Mouse (Mus musculus) limb, embryonic 14.5 days (tissue): ENCODE data around the gene Gpr142. TPM values are rescaled to one million over a fixed set of nuclear protein-coding genes. Genes with fewer than 3 reads are reported as not detected.
A peak's percentile ranks its signal among the peaks of the same experiment; 100 is the strongest.

Experiments
- ATAC-seq: fragments of 200-750 bp; cut with Nextera tagmentation; 2 replicates; pipeline ENCODE4 v1.8.0; 2017; ENCODE audit warnings: low read depth, moderate number of reproducible peaks, moderate TSS enrichment; ENCODE audit not compliant: low FRiP score
- DNase-seq: peaks from one replicate; pipeline ENCODE4 v3.0.0-alpha.2; 2015; ENCODE audit warnings: low spot score
- H3K27ac ChIP-seq: fragments of 300-500 bp; sonication (generic); replicated peaks from 2 replicates; pipeline ENCODE4 v1.5.1; 2014; ENCODE audit warnings: low read depth, mild to moderate bottlenecking, low read length, moderate library complexity, mixed read lengths
- H3K27me3 ChIP-seq: fragments of 300-500 bp; sonication (generic); 2 replicates; pipeline ENCODE4 v1.6.1; 2014; ENCODE audit warnings: low read length, mixed read lengths; ENCODE audit not compliant: control insufficient read depth, insufficient read depth
- H3K36me3 ChIP-seq: fragments of 300-500 bp; sonication (generic); 2 replicates; pipeline ENCODE4 v1.6.1; 2014; ENCODE audit warnings: mild to moderate bottlenecking, low read length, moderate library complexity, mixed read lengths; ENCODE audit not compliant: control insufficient read depth, insufficient read depth
- H3K4me1 ChIP-seq: fragments of 300-500 bp; sonication (generic); 2 replicates; pipeline ENCODE4 v1.6.1; 2014; ENCODE audit warnings: antibody characterized with exemption, low read length, mixed read lengths; ENCODE audit not compliant: control insufficient read depth, insufficient read depth
- H3K4me2 ChIP-seq: fragments of 300-500 bp; sonication (generic); replicated peaks from 2 replicates; pipeline ENCODE4 v1.6.1; 2014; ENCODE audit warnings: low read depth, mild to moderate bottlenecking, low read length, moderate library complexity; ENCODE audit not compliant: severe bottlenecking
- H3K4me3 ChIP-seq: fragments of 300-500 bp; sonication (generic); replicated peaks from 2 replicates; pipeline ENCODE4 v1.5.1; 2014; ENCODE audit warnings: low read length
- H3K9ac ChIP-seq: fragments of 300-500 bp; sonication (generic); 2 replicates; pipeline ENCODE4 v1.6.1; 2014; ENCODE audit warnings: mild to moderate bottlenecking, low read depth, low read length, moderate library complexity; ENCODE audit not compliant: severe bottlenecking
- H3K9me3 ChIP-seq: fragments of 300-500 bp; sonication (generic); 2 replicates; pipeline ENCODE4 v1.6.1; 2016; ENCODE audit warnings: low read length; ENCODE audit not compliant: control insufficient read depth
- POLR2A ChIP-seq: fragments of 200-500 bp; IDR thresholded peaks from 2 replicates; pipeline ENCODE4 v1.8.0; 2012; ENCODE audit warnings: inconsistent platforms, mild to moderate bottlenecking, moderate library complexity, borderline replicate concordance; ENCODE audit not compliant: insufficient read depth, insufficient read length; ENCODE audit errors: extremely low read depth
- WGBS: fragments of 180-500 bp; shearing (Covaris S2); extraction: QIAGEN DNeasy Blood & Tissue Kit; methylation state at CpG from one replicate; pipeline ENCODE4 v1.1.7; 2014; 5-methylcytosine and 5-hydroxymethylcytosine counted together
- polyA plus RNA-seq, 2 experiments: library from polyadenylated mRNA; depleted of rRNA in 1 of 2; stranded (reverse) in 1 of 2; unstranded in 1 of 2; fragments of >200 nt; fragmentation: Nextera tagmentation in 1 of 2; extraction: Ambion mirVana in 1 of 2; gene quantifications; 2 replicates each; pipeline versions ENCODE4 v1.2.1 to v1.2.3; 2012 to 2014

Gene Gpr142
- polyA plus RNA-seq, 2 experiments = not detected

- ATAC-seq (no peak), DNase-seq (no peak)
- WGBS = 83% methylated on average over 4 of the region's 4 CpGs
- H3K9me3 ChIP-seq = no peaks in the 10 kb centered on the region
- H3K4me3 ChIP-seq = no peak overlapping the region
- no peak overlapping the region for H3K4me2 ChIP-seq
- no peak overlapping the region for H3K27ac ChIP-seq
- no peaks in the 10 kb centered on the region for H3K36me3 ChIP-seq
- TF ChIP-seq POLR2A = no peak
- peaks cover 4% of the 10 kb centered on the region for H3K4me1 ChIP-seq
- H3K9ac ChIP-seq = no peak overlapping the region
- no peaks in the 10 kb centered on the region for H3K27me3 ChIP-seq
These were observed 18.2 kb downstream of the Gpr142 start for GRCm38 (mm10) chr11:114816934-114817333.

- H3K36me3 ChIP-seq = no peaks in the 10 kb centered on the region
- ATAC-seq = no peak
- DNase-seq = no peak
- H3K27ac ChIP-seq = no peak overlapping the region
- no peak overlapping the region for H3K4me3 ChIP-seq
- 86% methylated on average over 7 of the region's 7 CpGs for WGBS
- H3K4me2 ChIP-seq = no peak overlapping the region
- H3K9ac ChIP-seq = no peak overlapping the region
- no peaks in the 10 kb centered on the region for H3K27me3 ChIP-seq
- no peaks in the 10 kb centered on the region for H3K9me3 ChIP-seq
- TF ChIP-seq POLR2A = no peak
- peaks cover 8% of the 10 kb centered on the region for H3K4me1 ChIP-seq
These were observed 19.5 kb downstream of the Gpr142 start for GRCm38 (mm10) chr11:114818185-114818584.

- Histone ChIP-seq H3K27me3 (no peaks in the 10 kb centered on the region), H3K4me3 (no peak overlapping the region), H3K9ac (no peak overlapping the region), H3K4me1 (peaks cover 14% of the 10 kb centered on the region), H3K9me3 (no peaks in the 10 kb centered on the region), H3K4me2 (no peak overlapping the region), H3K27ac (no peak overlapping the region), H3K36me3 (no peaks in the 10 kb centered on the region)
- ATAC-seq = no peak
- no peak for TF ChIP-seq POLR2A
- DNase-seq = no peak
- 42% methylated on average over 2 of the region's 2 CpGs for WGBS
These were observed 20.4 kb downstream of the Gpr142 start for GRCm38 (mm10) chr11:114819110-114819509.

GRCm38 (mm10) chr11:114820444-114820843, 21.7 kb downstream of the Gpr142 start:
- 37% methylated on average over 3 of the region's 3 CpGs for WGBS
- DNase-seq (no peak), ATAC-seq (no peak)
- Histone ChIP-seq H3K27ac (no peak overlapping the region), H3K36me3 (no peaks in the 10 kb centered on the region), H3K27me3 (no peaks in the 10 kb centered on the region), H3K4me1 (peaks cover 14% of the 10 kb centered on the region), H3K4me3 (no peak overlapping the region), H3K9me3 (no peaks in the 10 kb centered on the region), H3K4me2 (no peak overlapping the region), H3K9ac (no peak overlapping the region)
- no peak for TF ChIP-seq POLR2A

GRCm38 (mm10) chr11:114821325-114821724, 22.6 kb downstream of the Gpr142 start:
- H3K9me3 ChIP-seq = no peaks in the 10 kb centered on the region
- H3K9ac ChIP-seq = no peak overlapping the region
- H3K4me3 ChIP-seq = no peak overlapping the region
- peaks cover 14% of the 10 kb centered on the region for H3K4me1 ChIP-seq
- H3K4me2 ChIP-seq = no peak overlapping the region
- DNase-seq = no peak
- H3K27ac ChIP-seq = no peak overlapping the region
- 42% methylated on average over 1 of the region's 1 CpGs for WGBS
- H3K27me3 ChIP-seq = no peaks in the 10 kb centered on the region
- no peaks in the 10 kb centered on the region for H3K36me3 ChIP-seq
- no peak for ATAC-seq
- TF ChIP-seq POLR2A = no peak

GRCm38 (mm10) chr11:114822727-114823126, 24.0 kb downstream of the Gpr142 start:
- Histone ChIP-seq H3K9me3 (no peaks in the 10 kb centered on the region), H3K27me3 (no peaks in the 10 kb centered on the region), H3K4me3 (no peak overlapping the region), H3K36me3 (no peaks in the 10 kb centered on the region), H3K4me1 (peaks cover 14% of the 10 kb centered on the region), H3K4me2 (peak overlapping the region; percentile 29; the same call in 1 of the 2 replicates), H3K9ac (no peak overlapping the region), H3K27ac (peak overlapping the region; percentile 56)
- ATAC-seq (peak; percentile 85), DNase-seq (peak; percentile 83)
- WGBS = 38% methylated on average over 12 of the region's 12 CpGs
- no peak for TF ChIP-seq POLR2A
